Mouse (Mus musculus) midbrain, postnatal 0 days (tissue): ENCODE data around the gene Slc36a2. TPM values are rescaled to one million over a fixed set of nuclear protein-coding genes. Genes with fewer than 3 reads are reported as not detected.

Experiments used
- ATAC-seq: fragments of 200-750 bp; cut with Nextera tagmentation; 2 replicates; pipeline ENCODE4 v1.8.0; 2017; ENCODE audit warnings: moderate number of reproducible peaks, mild to moderate bottlenecking, moderate TSS enrichment, moderate library complexity; ENCODE audit not compliant: low FRiP score
- DNase-seq: peaks from one replicate; pipeline ENCODE4 v3.0.0-alpha.2; 2015; ENCODE audit warnings: low spot score
- H3K27ac ChIP-seq: fragments of 300-500 bp; sonication (generic); 2 replicates; pipeline ENCODE4 v1.5.1; 2014; ENCODE audit warnings: low read depth, mild to moderate bottlenecking, low read length, mixed read lengths
- H3K27me3 ChIP-seq: fragments of 300-500 bp; sonication (generic); 2 replicates; pipeline ENCODE4 v1.6.1; 2014; ENCODE audit warnings: low read length, control low read depth, mixed read lengths; ENCODE audit not compliant: insufficient read depth
- H3K36me3 ChIP-seq: fragments of 300-500 bp; sonication (generic); 2 replicates; pipeline ENCODE4 v1.6.1; 2014; ENCODE audit warnings: low read length, control low read depth, mixed read lengths; ENCODE audit not compliant: insufficient read depth
- H3K4me1 ChIP-seq: fragments of 300-500 bp; sonication (generic); 2 replicates; pipeline ENCODE4 v1.6.1; 2014; ENCODE audit warnings: mild to moderate bottlenecking, control low read depth, antibody characterized with exemption, low read length, mixed read lengths; ENCODE audit not compliant: insufficient read depth
- H3K4me2 ChIP-seq: fragments of 300-500 bp; sonication (generic); 2 replicates; pipeline ENCODE4 v1.6.1; 2014; ENCODE audit warnings: low read depth, mild to moderate bottlenecking, low read length, mixed read lengths; ENCODE audit not compliant: poor library complexity, severe bottlenecking
- H3K4me3 ChIP-seq: fragments of 300-500 bp; sonication (generic); 2 replicates; pipeline ENCODE4 v1.5.1; 2014; ENCODE audit warnings: low read depth, mild to moderate bottlenecking, low read length, moderate library complexity
- H3K9ac ChIP-seq: fragments of 300-500 bp; sonication (generic); replicated peaks from 2 replicates; pipeline ENCODE4 v1.6.1; 2014; ENCODE audit warnings: mild to moderate bottlenecking, low read length, moderate library complexity, mixed read lengths; ENCODE audit not compliant: poor library complexity, severe bottlenecking
- H3K9me3 ChIP-seq: fragments of 300-500 bp; sonication (generic); 2 replicates; pipeline ENCODE4 v1.6.1; 2016; ENCODE audit warnings: low read length, control low read depth
- CTCF ChIP-seq: IDR thresholded peaks from 2 replicates; pipeline ENCODE4 v1.5.1; 2016; ENCODE audit warnings: antibody characterized with exemption, mild to moderate bottlenecking
- WGBS: fragments of 180-500 bp; shearing (Covaris S2); extraction: QIAGEN DNeasy Blood & Tissue Kit; methylation state at CpG from one replicate; pipeline ENCODE4 v1.1.7; 2014; 5-methylcytosine and 5-hydroxymethylcytosine counted together
- polyA plus RNA-seq: library from polyadenylated mRNA; unstranded; fragments of >200 nt; fragmentation: Nextera tagmentation; extraction: Ambion mirVana; gene quantifications from 2 replicates; pipeline ENCODE4 v1.2.1, GENCODE M21; 2015
- total RNA-seq: library from RNA; depleted of rRNA; stranded (reverse); fragments of >200 nt; gene quantifications from 2 replicates; pipeline ENCODE4 v1.2.3, GENCODE M21; 2014

The Slc36a2 gene
- total and polyA plus RNA-seq, 2 experiments from 2014 or later = 0.27 to 0.79 TPM

DNA sequence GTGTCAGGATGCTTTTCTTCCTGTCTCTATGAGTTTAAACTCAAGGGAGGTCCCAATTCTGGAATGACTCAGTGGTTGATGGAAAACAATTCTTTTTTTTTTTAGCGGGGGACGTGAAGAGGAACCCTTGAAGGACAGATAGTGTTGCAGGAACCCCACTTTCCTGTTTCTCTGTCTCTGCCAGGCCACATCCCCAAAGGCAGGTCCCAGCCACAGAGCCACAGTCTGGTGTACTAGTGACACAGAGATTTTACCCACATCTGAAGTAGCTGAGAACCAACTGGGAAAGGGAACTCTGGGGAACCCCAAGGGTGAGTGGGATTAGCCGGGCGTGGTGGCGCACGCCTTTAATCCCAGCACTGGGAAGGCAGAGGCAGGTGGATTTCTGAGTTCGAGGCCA is 19.1 kb downstream of the Slc36a2 start:
- H3K9ac ChIP-seq = no peak overlapping the region
- H3K36me3 ChIP-seq = no peaks in the 10 kb centered on the region
- no peak for TF ChIP-seq CTCF
- H3K4me1 ChIP-seq = no peaks in the 10 kb centered on the region
- no peak overlapping the region for H3K4me2 ChIP-seq
- H3K27ac ChIP-seq = no peak overlapping the region
- H3K9me3 ChIP-seq = no peaks in the 10 kb centered on the region
- no peak for DNase-seq
- WGBS = 97% methylated on average over 6 of the region's 7 CpGs
- H3K27me3 ChIP-seq = no peaks in the 10 kb centered on the region
- no peak for ATAC-seq
- no peak overlapping the region for H3K4me3 ChIP-seq

DNA sequence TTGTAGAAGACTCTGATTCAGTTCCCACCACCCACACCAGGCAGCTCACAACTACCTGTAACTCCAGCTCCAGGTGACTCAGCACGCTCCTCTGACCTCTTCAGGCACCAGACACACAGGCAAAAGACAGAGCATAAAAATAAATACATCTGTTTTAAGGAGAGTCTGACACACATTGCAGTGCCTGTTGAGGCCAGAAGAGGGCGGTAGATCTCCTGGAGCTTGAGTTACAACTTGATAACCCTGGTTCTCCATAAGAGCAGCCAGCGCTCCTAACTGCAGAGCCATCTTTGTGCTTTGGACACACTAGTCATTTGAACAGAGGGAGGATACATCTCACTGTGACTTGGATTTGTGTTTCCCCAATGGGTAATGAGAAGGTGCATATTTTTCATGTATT is 20.2 kb downstream of the Slc36a2 start:
- Histone ChIP-seq H3K27me3 (no peaks in the 10 kb centered on the region), H3K4me1 (no peaks in the 10 kb centered on the region), H3K9me3 (no peaks in the 10 kb centered on the region), H3K36me3 (no peaks in the 10 kb centered on the region), H3K27ac (no peak overlapping the region), H3K4me2 (no peak overlapping the region), H3K4me3 (no peak overlapping the region), H3K9ac (no peak overlapping the region)
- TF ChIP-seq CTCF = peak; percentile 61
- DNase-seq (peak; percentile 21), ATAC-seq (no peak)
- WGBS = 52% methylated on average over 3 of the region's 3 CpGs

DNA sequence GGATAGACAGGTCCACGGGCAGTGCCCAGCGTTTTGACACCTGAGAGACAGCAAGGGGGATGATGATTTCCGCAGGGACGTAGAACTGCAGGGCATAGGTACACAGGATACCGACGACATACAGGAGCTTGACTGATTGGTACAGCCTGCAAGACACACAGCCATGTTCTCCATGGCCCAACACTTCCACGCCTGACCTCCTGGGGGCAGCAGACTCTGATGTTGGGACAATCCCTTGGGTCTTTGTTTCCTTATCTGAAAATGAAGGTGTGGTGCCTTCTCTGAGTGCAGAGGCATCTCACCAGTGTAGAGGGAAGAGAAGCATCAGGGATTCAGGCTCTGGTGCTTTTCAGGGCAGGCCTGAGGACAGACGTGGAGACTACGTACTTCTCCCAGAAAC is 22.2 kb downstream of the Slc36a2 start:
- Histone ChIP-seq H3K4me3 (no peak overlapping the region), H3K9ac (no peak overlapping the region), H3K4me2 (no peak overlapping the region), H3K9me3 (no peaks in the 10 kb centered on the region), H3K36me3 (no peaks in the 10 kb centered on the region), H3K4me1 (no peaks in the 10 kb centered on the region), H3K27me3 (no peaks in the 10 kb centered on the region), H3K27ac (no peak overlapping the region)
- peak; percentile 19 for DNase-seq
- peak; percentile 55 for TF ChIP-seq CTCF
- ATAC-seq = no peak
- 50% methylated on average over 9 of the region's 9 CpGs for WGBS

DNA sequence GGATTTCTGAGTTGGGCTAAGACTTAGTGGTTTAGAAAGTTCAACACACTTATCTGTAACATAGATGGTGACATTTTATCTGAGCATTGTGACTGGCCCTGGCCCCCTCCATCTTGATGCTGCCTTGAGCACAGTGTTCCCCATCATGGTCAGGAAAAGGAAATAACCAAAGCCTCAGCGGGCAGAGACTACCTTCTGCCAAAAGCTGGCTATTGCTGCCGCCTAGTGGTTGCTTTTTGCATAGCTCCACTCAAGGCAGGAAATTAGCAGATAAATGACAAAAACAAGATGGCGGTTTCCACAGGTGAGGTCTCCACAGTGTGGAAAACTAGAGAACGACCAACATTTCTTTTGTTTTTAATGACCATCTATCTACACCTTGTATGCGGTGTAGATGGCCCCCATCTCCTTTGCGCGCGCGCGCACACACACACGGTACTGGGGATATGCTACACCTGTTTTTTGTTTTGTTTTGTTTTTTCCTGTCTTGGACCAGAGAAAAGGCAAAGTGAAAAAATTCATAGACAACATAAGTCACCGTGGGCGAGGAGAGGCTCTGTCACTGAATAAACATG is 26.0 kb downstream of the Slc36a2 start:
- 54% methylated on average over 13 of the region's 13 CpGs for WGBS
- Histone ChIP-seq H3K27me3 (no peaks in the 10 kb centered on the region), H3K36me3 (no peaks in the 10 kb centered on the region), H3K4me1 (no peaks in the 10 kb centered on the region), H3K4me2 (no peak overlapping the region), H3K9ac (no peak overlapping the region), H3K4me3 (no peak overlapping the region), H3K27ac (no peak overlapping the region), H3K9me3 (no peaks in the 10 kb centered on the region)
- peak; percentile 79 for DNase-seq
- TF ChIP-seq CTCF = peak; percentile 92
- ATAC-seq = no peak

DNA sequence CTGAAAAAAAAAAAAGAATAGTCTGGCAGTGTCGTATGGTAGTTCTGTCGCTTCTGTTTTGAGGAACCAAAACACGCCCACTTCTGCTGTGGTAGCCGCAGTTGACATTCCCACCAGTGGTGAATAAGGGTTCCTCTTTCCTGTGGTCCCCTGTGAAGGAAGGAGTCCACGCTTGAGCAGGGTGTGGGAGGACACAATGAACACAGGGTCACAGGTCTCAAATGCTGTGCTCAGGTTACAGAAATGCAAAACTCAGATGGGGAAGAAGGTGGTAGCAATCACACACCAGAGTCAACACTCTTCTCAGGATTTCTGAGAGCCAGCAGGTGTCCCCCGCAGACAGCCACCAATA is 29.8 kb downstream of the Slc36a2 start:
- DNase-seq (no peak), ATAC-seq (no peak)
- Histone ChIP-seq H3K36me3 (no peaks in the 10 kb centered on the region), H3K4me2 (no peak overlapping the region), H3K4me1 (no peaks in the 10 kb centered on the region), H3K27me3 (no peaks in the 10 kb centered on the region), H3K4me3 (no peak overlapping the region), H3K9ac (no peak overlapping the region), H3K9me3 (no peaks in the 10 kb centered on the region), H3K27ac (no peak overlapping the region)
- no peak for TF ChIP-seq CTCF
- 88% methylated on average over 6 of the region's 6 CpGs for WGBS

DNA sequence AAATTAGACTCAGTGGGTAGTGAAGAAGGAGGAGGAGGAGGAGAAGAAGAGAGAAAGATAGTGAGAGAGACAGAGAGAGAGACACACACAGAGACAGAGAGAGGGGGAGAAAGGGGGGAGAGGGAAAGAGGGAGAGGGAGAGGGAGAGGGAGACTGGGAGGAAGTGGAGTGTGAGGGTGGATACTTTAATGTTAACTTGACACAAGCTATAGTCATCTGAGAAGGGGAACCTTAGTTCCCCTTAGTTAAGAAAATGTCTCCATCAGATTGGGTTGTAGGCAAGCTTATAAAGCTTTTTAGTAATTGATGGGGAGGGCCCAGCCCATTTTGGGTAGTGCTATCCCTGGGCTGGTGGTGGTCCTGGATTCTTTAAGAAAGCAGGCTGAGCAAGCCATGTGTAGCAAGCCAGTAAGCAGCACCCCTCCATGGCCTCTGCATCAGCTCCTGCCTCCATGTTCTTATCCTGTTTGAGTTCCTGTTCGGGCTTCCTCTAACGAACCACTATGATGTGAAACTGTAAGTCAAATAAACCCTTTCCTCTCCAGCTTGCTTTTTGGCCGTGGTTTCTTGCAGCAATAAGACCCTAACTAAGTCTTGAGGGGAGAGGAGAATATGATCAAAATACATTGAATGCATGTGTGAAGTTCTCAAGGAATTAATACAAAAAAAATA is 30.3 kb downstream of the Slc36a2 start:
- no peak for TF ChIP-seq CTCF
- no peak overlapping the region for H3K27ac ChIP-seq
- DNase-seq = no peak
- H3K9ac ChIP-seq = no peak overlapping the region
- no peak overlapping the region for H3K4me2 ChIP-seq
- WGBS = 72% methylated on average over 3 of the region's 3 CpGs
- H3K36me3 ChIP-seq = no peaks in the 10 kb centered on the region
- ATAC-seq = no peak
- H3K9me3 ChIP-seq = no peaks in the 10 kb centered on the region
- H3K27me3 ChIP-seq = no peaks in the 10 kb centered on the region
- H3K4me3 ChIP-seq = no peak overlapping the region
- no peaks in the 10 kb centered on the region for H3K4me1 ChIP-seq
